Mouse (Mus musculus) urinary bladder, postnatal 14 days (tissue): ENCODE measurements around the gene Arhgef11.

ENCODE experiments used
- DNase-seq: peaks from one replicate; pipeline ENCODE4 v3.0.0; 2021; ENCODE audit warnings: low spot score

Gene Arhgef11

GRCm38 (mm10) chr3:87718525-87718924 lies 101.2 kb downstream of the Arhgef11 start:
- DNase-seq: no peak

- no peak for DNase-seq
These were observed 107.2 kb downstream of the Arhgef11 start for GRCm38 (mm10) chr3:87724556-87724955.

- no peak for DNase-seq
These were observed 108.2 kb downstream of the Arhgef11 start for GRCm38 (mm10) chr3:87725396-87726160.

- DNase-seq: no peak
These were observed 108.8 kb downstream of the Arhgef11 start for GRCm38 (mm10) chr3:87726191-87726590.

- no peak for DNase-seq
These were observed 111.3 kb downstream of the Arhgef11 start for GRCm38 (mm10) chr3:87728696-87729095.

- DNase-seq: no peak
These were observed 115.7 kb downstream of the Arhgef11 start for GRCm38 (mm10) chr3:87733098-87733497.

GRCm38 (mm10) chr3:87733984-87734761 lies 116.8 kb downstream of the Arhgef11 start:
- no peak for DNase-seq

- no peak for DNase-seq
These were observed 118.0 kb downstream of the Arhgef11 start for GRCm38 (mm10) chr3:87735335-87735734.

- no peak for DNase-seq
These were observed 121.5 kb downstream of the Arhgef11 start for GRCm38 (mm10) chr3:87738906-87739305.

GRCm38 (mm10) chr3:87742013-87742412 lies 124.7 kb downstream of the Arhgef11 start:
- DNase-seq: no peak

GRCm38 (mm10) chr3:87742735-87743134 lies 125.4 kb downstream of the Arhgef11 start:
- no peak for DNase-seq

- DNase-seq: no peak
These were observed 126.6 kb downstream of the Arhgef11 start for GRCm38 (mm10) chr3:87743927-87744326.

GRCm38 (mm10) chr3:87745036-87745659 lies 127.8 kb downstream of the Arhgef11 start:
- DNase-seq: no peak

- peak; percentile 28 for DNase-seq
These were observed 131.1 kb downstream of the Arhgef11 start, which contains the start of gene Lrrc71 for GRCm38 (mm10) chr3:87748431-87748830. TSS of gene Lrrc71 (minus strand) at chr3:87748625.

- peak; percentile 60 for DNase-seq
These were observed 131.7 kb downstream of the Arhgef11 start for GRCm38 (mm10) chr3:87749036-87749435.

- DNase-seq: no peak
These were observed 132.6 kb downstream of the Arhgef11 start for GRCm38 (mm10) chr3:87749977-87750376.

GRCm38 (mm10) chr3:87752567-87752966 lies 135.2 kb downstream of the Arhgef11 start:
- DNase-seq: no peak

GRCm38 (mm10) chr3:87753829-87754228 lies 136.5 kb downstream of the Arhgef11 start:
- DNase-seq: no peak

- peak; percentile 89 for DNase-seq
These were observed 138.6 kb downstream of the Arhgef11 start for GRCm38 (mm10) chr3:87755964-87756363.

- no peak for DNase-seq
These were observed 139.1 kb downstream of the Arhgef11 start for GRCm38 (mm10) chr3:87756488-87756887.

GRCm38 (mm10) chr3:87758641-87759040 lies 141.3 kb downstream of the Arhgef11 start:
- no peak for DNase-seq
